ENCODE assay signal across 8 mouse cellular contexts in genomic region chr10:79865801-79866295, GRCm38 (mm10). TPM values are rescaled to one million over a fixed set of nuclear protein-coding genes. Genes with fewer than 3 reads are reported as not detected.
DNase-seq lines count a peak whose midpoint lies in the region; ATAC-seq and TF ChIP-seq lines count a peak whose summit lies in the region.

No protein-coding gene starts in this region.

- TF ChIP-seq CTCF in hindbrain, postnatal 0 days (IDR thresholded peaks at IDR 0.05; ENCODE audit: low read depth): peak; percentile 59

- peak; percentile 68 for DNase-seq in adrenal gland, adult 2 months
- no peak for DNase-seq in adrenal gland, postnatal 4 days (ENCODE audit: low spot score in 2 of 2)
- DNase-seq in retina, postnatal 1 day: peak; percentile 38
- no peak for DNase-seq in retina, embryonic 14.5 days (ENCODE audit: low spot score)
- DNase-seq in hindbrain, postnatal 0 days (ENCODE audit: low spot score): no peak
- no peak for DNase-seq in midbrain, embryonic 14.5 days
- no peak for DNase-seq in layer of hippocampus, adult 9-11 months

- H3K4me2 ChIP-seq in hindbrain, postnatal 0 days (ENCODE audit: low read depth, low read length): no peak overlapping the region
- H3K4me2 ChIP-seq in midbrain, embryonic 14.5 days (ENCODE audit: low read length): no peak overlapping the region

- no peaks in the 10 kb centered on the region for H3K27me3 ChIP-seq in hindbrain, postnatal 0 days (ENCODE audit: insufficient read depth, low read length)
- H3K27me3 ChIP-seq in midbrain, embryonic 14.5 days (ENCODE audit: control insufficient read depth, insufficient read depth, low read length): no peaks in the 10 kb centered on the region

- H3K4me1 ChIP-seq in hindbrain, postnatal 0 days (ENCODE audit: insufficient read depth, low read length): no peaks in the 10 kb centered on the region
- 0 out of 2 replicates have a peak, but pooled peaks cover 5% of the 10 kb centered on the region for H3K4me1 ChIP-seq in midbrain, embryonic 14.5 days (ENCODE audit: control insufficient read depth, insufficient read depth, low read length)

- H3K4me3 ChIP-seq in hindbrain, postnatal 0 days (ENCODE audit: low read length): no peak overlapping the region
- H3K4me3 ChIP-seq in midbrain, embryonic 14.5 days (replicated peaks; ENCODE audit: low read depth, low read length): no peak overlapping the region

- peaks cover 48% of the 10 kb centered on the region for H3K36me3 ChIP-seq in hindbrain, postnatal 0 days (ENCODE audit: insufficient read depth, low read length)
- peaks cover 81% of the 10 kb centered on the region for H3K36me3 ChIP-seq in midbrain, embryonic 14.5 days (ENCODE audit: control insufficient read depth, insufficient read depth, low read length)

- peak overlapping the region; percentile 57 for H3K27ac ChIP-seq in hindbrain, postnatal 0 days
- 0 out of 2 replicates have a peak overlapping the region, but pooled peaks have one; percentile 13 for H3K27ac ChIP-seq in midbrain, embryonic 14.5 days (replicated peaks; ENCODE audit: low read depth, low read length)

- ATAC-seq in hindbrain, postnatal 0 days: no peak
- no peak for ATAC-seq in midbrain, embryonic 14.5 days (ENCODE audit: low FRiP score, low TSS enrichment)
- no peak for ATAC-seq in erythroblast, adult 5-6 weeks (replicated peaks; ENCODE audit: low FRiP score, poor library complexity, severe bottlenecking)

- WGBS in hindbrain, postnatal 0 days: 63% methylated on average over 19 of the region's 19 CpGs
- 69% methylated on average over 19 of the region's 19 CpGs for WGBS in midbrain, embryonic 14.5 days

- no peak overlapping the region for H3K9ac ChIP-seq in hindbrain, postnatal 0 days (replicated peaks; ENCODE audit: low read length)
- no peak overlapping the region; the same call in 1 of the 2 replicates for H3K9ac ChIP-seq in midbrain, embryonic 14.5 days (replicated peaks; ENCODE audit: low read length)

- no peaks in the 10 kb centered on the region for H3K9me3 ChIP-seq in hindbrain, postnatal 0 days (ENCODE audit: low read length)
- no peaks in the 10 kb centered on the region for H3K9me3 ChIP-seq in midbrain, embryonic 14.5 days (ENCODE audit: control insufficient read depth, low read length)

RNA-seq across cellular contexts. Expression of gene Prtn3, which starts 8.4 kb away (rescaled TPM):
- total RNA-seq in adrenal gland, adult 2 months (2021): under 1 TPM; 0.62 to 0.63 TPM
- 3.4 and 4.1 TPM in 2 replicates for polyA plus RNA-seq in adrenal gland, adult 2 months (2012; rRNA removed)
- total RNA-seq in adrenal gland, postnatal 4 days (2021): 1 to 10 TPM; 2.2 to 7.0 TPM
- 9.4 and 20.5 TPM in 2 replicates for total RNA-seq in hindbrain, postnatal 0 days (2014; rRNA removed)
- polyA plus RNA-seq in hindbrain, postnatal 0 days (2015; fragmentation: Nextera tagmentation; extraction: Ambion mirVana): 11.6 and 11.8 TPM in 2 replicates
- polyA plus RNA-seq in midbrain, embryonic 14.5 days (2014; fragmentation: Nextera tagmentation; extraction: Ambion mirVana): 14.9 and 16.7 TPM in 2 replicates
- 420 and 449 TPM in 2 replicates for total RNA-seq in erythroblast, adult 5-6 weeks (2015; ENCODE audit: low replicate concordance)
- total RNA-seq in erythroblast, adult 5-6 weeks (2017; ENCODE audit: low replicate concordance): 114 and 118 TPM in 2 replicates

RNA-seq across cellular contexts. Expression of gene Plppr3, which starts 8.6 kb away (rescaled TPM):
- 1 to 10 TPM; 1.2 to 2.2 TPM for total RNA-seq in adrenal gland, adult 2 months (2021)
- polyA plus RNA-seq in adrenal gland, adult 2 months (2012; rRNA removed): 4.2 and 4.6 TPM in 2 replicates
- 10 to 100 TPM in 1 of 2 experiments, 1 to 10 TPM in 1; 8.6 to 14.8 TPM for total RNA-seq in adrenal gland, postnatal 4 days (2021)
- total RNA-seq in hindbrain, postnatal 0 days (2014; rRNA removed): 487 and 541 TPM in 2 replicates
- polyA plus RNA-seq in hindbrain, postnatal 0 days (2015; fragmentation: Nextera tagmentation; extraction: Ambion mirVana): 268 and 283 TPM in 2 replicates
- 342 and 375 TPM in 2 replicates for polyA plus RNA-seq in midbrain, embryonic 14.5 days (2014; fragmentation: Nextera tagmentation; extraction: Ambion mirVana)
- 2.1 and 3.1 TPM in 2 replicates for total RNA-seq in erythroblast, adult 5-6 weeks (2015; ENCODE audit: low replicate concordance)
- total RNA-seq in erythroblast, adult 5-6 weeks (2017; ENCODE audit: low replicate concordance): 4.9 and 6.8 TPM in 2 replicates

RNA-seq across cellular contexts. Expression of gene Ptbp1, which starts 11.6 kb away (rescaled TPM):
- 100 to 1,000 TPM; 217 to 332 TPM for total RNA-seq in adrenal gland, adult 2 months (2021)
- 175 and 259 TPM in 2 replicates for polyA plus RNA-seq in adrenal gland, adult 2 months (2012; rRNA removed)
- 100 to 1,000 TPM; 344 to 389 TPM for total RNA-seq in adrenal gland, postnatal 4 days (2021)
- total RNA-seq in hindbrain, postnatal 0 days (2014; rRNA removed): 166 and 173 TPM in 2 replicates
- polyA plus RNA-seq in hindbrain, postnatal 0 days (2015; fragmentation: Nextera tagmentation; extraction: Ambion mirVana): 58.9 and 65.5 TPM in 2 replicates
- 47.5 and 74.0 TPM in 2 replicates for polyA plus RNA-seq in midbrain, embryonic 14.5 days (2014; fragmentation: Nextera tagmentation; extraction: Ambion mirVana)
- 45.2 and 66.7 TPM in 2 replicates for total RNA-seq in erythroblast, adult 5-6 weeks (2015; ENCODE audit: low replicate concordance)
- total RNA-seq in erythroblast, adult 5-6 weeks (2017; ENCODE audit: low replicate concordance): 38.2 and 53.2 TPM in 2 replicates

RNA-seq across cellular contexts. Expression of gene Elane, which starts 20.2 kb away (rescaled TPM):
- under 1 TPM; 0.49 to 0.79 TPM for total RNA-seq in adrenal gland, adult 2 months (2021)
- 0.34 and 1.1 TPM in 2 replicates for polyA plus RNA-seq in adrenal gland, adult 2 months (2012; rRNA removed)
- 1 to 10 TPM in 1 of 2 experiments, under 1 TPM in 1; 0.92 to 5.7 TPM for total RNA-seq in adrenal gland, postnatal 4 days (2021)
- total RNA-seq in hindbrain, postnatal 0 days (2014; rRNA removed): not detected in 2 replicates
- polyA plus RNA-seq in hindbrain, postnatal 0 days (2015; fragmentation: Nextera tagmentation; extraction: Ambion mirVana): 0.24 TPM in 1 of 2 replicates, not detected in the other
- not detected in 2 replicates for polyA plus RNA-seq in midbrain, embryonic 14.5 days (2014; fragmentation: Nextera tagmentation; extraction: Ambion mirVana)
- total RNA-seq in erythroblast, adult 5-6 weeks (2015; ENCODE audit: low replicate concordance): 996 and 1,031 TPM in 2 replicates
- total RNA-seq in erythroblast, adult 5-6 weeks (2017; ENCODE audit: low replicate concordance): 253 and 405 TPM in 2 replicates

RNA-seq across cellular contexts. Expression of gene Cfd, which starts 24.8 kb away (rescaled TPM):
- total RNA-seq in adrenal gland, adult 2 months (2021): 1,000 to 10,000 TPM; 2,358 to 4,405 TPM
- polyA plus RNA-seq in adrenal gland, adult 2 months (2012; rRNA removed): 4,988 and 13,425 TPM in 2 replicates
- 10 to 100 TPM; 13.7 to 25.6 TPM for total RNA-seq in adrenal gland, postnatal 4 days (2021)
- total RNA-seq in hindbrain, postnatal 0 days (2014; rRNA removed): not detected in 2 replicates
- not detected in 2 replicates for polyA plus RNA-seq in hindbrain, postnatal 0 days (2015; fragmentation: Nextera tagmentation; extraction: Ambion mirVana)
- polyA plus RNA-seq in midbrain, embryonic 14.5 days (2014; fragmentation: Nextera tagmentation; extraction: Ambion mirVana): not detected in 2 replicates
- total RNA-seq in erythroblast, adult 5-6 weeks (2015; ENCODE audit: low replicate concordance): not detected in 2 replicates
- total RNA-seq in erythroblast, adult 5-6 weeks (2017; ENCODE audit: low replicate concordance): not detected in 2 replicates

Comparison
In these comparisons a context has a peak if more than half of its experiments do, and no peak if none do; other contexts are left out.
1. DNase-seq: peak in adrenal gland, adult 2 months (single experiment) and retina, postnatal 1 day (single experiment); none in adrenal gland, postnatal 4 days (0 of 2), retina, embryonic 14.5 days (single experiment), hindbrain, postnatal 0 days (single experiment), midbrain, embryonic 14.5 days (single experiment) and layer of hippocampus, adult 9-11 months (single experiment).
2. RNA of gene Plppr3, which starts 8.6 kb away (total RNA-seq): 487 to 541 TPM in hindbrain, postnatal 0 days; 8.6 to 14.8 TPM in adrenal gland, postnatal 4 days, 2.1 to 6.8 TPM in erythroblast, adult 5-6 weeks and 1.2 to 2.2 TPM in adrenal gland, adult 2 months; every median in the first group is over 10 times any median in the second.